ENCODE assay signal across 9 mouse cellular contexts in the genomic region with DNA sequence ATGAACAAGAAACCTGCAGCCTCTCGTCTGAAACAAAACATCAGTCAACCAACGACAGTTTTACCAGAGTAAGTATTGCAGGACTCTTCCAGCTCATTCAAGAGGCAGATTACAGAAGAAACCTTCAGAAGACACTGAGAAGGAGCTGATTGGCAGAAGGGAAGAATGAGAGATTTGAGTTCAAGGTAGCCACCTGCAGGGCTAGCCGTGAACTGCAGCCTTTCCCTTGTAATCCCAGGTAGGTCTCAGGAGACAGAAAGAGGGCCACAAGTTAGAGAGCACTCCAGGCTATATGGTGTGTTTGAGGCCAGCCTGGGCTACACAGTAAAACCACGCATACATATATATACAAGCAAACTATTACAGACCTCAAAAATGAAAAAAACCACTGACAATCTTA. TPM values are rescaled to one million over a fixed set of nuclear protein-coding genes. Genes with fewer than 3 reads are reported as not detected.
DNase-seq lines count a peak whose midpoint lies in the region; ATAC-seq lines count a peak whose summit lies in the region.
"Had no signal": no experiment of that assay in that cellular context is flagged by ENCODE, and none has a peak within 500 bp of the region (broad histone marks: within the 10 kb centered on the region; RNA-seq: fewer than 3 reads in every experiment).

No protein-coding gene starts in this region.

- H3K4me3 ChIP-seq in liver, embryonic 12.5 days, result no peak overlapping the region
- H3K4me3 ChIP-seq: midbrain, embryonic 12.5 days had no signal

- H3K9ac ChIP-seq in liver, embryonic 12.5 days, result no peak overlapping the region
- H3K9ac ChIP-seq: midbrain, embryonic 12.5 days had no signal

- H3K36me3 ChIP-seq in liver, embryonic 12.5 days, result no peaks in the 10 kb centered on the region
- H3K36me3 ChIP-seq: midbrain, embryonic 12.5 days had no signal

- no peaks in the 10 kb centered on the region for H3K27me3 ChIP-seq in liver, embryonic 12.5 days (replicated peaks)
- H3K27me3 ChIP-seq: midbrain, embryonic 12.5 days had no signal

- H3K9me3 ChIP-seq in liver, embryonic 12.5 days (replicated peaks), result peaks cover 7% of the 10 kb centered on the region; the same call in 1 of the 2 replicates
- H3K9me3 ChIP-seq: midbrain, embryonic 12.5 days had no signal

- H3K4me1 ChIP-seq in liver, embryonic 12.5 days, result no peaks in the 10 kb centered on the region

- WGBS in liver, embryonic 12.5 days (ENCODE audit: insufficient replicate concordance), result 52% methylated on average over 4 of the region's 4 CpGs

- no peak for ATAC-seq in CD4-positive, CD25-positive, alpha-beta regulatory T cell, adult 4 months
- no peak for ATAC-seq in liver, embryonic 12.5 days

- H3K27ac ChIP-seq in liver, embryonic 12.5 days, result no peak overlapping the region
- H3K27ac ChIP-seq: midbrain, embryonic 12.5 days had no signal

- peak; percentile 22 for DNase-seq in CD4-positive, CD25-positive, alpha-beta regulatory T cell, adult 2 months (ENCODE audit: low read depth, low spot score)
- peak; percentile 14 for DNase-seq in liver
- peak; percentile 57 for DNase-seq in embryo, embryonic 10.5 days (ENCODE audit: low spot score)
- DNase-seq in layer of hippocampus, adult 8-10 months (ENCODE audit: low spot score in 2 of 2), result peak; percentile 13 to 59
- peak; percentile 80 for DNase-seq in lung, postnatal 36 days
- peak; percentile 67 for DNase-seq in thymus, postnatal 0 days (ENCODE audit: low spot score)

- no peak overlapping the region for H3K4me2 ChIP-seq in liver, embryonic 12.5 days
- H3K4me2 ChIP-seq: midbrain, embryonic 12.5 days had no signal

RNA-seq across cellular contexts. Expression of a gene that starts 49.2 kb away (rescaled TPM):
- not detected for polyA plus RNA-seq in CD4-positive, CD25-positive, alpha-beta regulatory T cell, adult 4 months (2017; shearing (Covaris generic))
- polyA plus RNA-seq in liver, embryonic 12.5 days (2016; fragmentation: Nextera tagmentation; extraction: Ambion mirVana), result 8.8 and 9.0 TPM in 2 replicates
- total RNA-seq in layer of hippocampus, adult 8-10 months (2022), result 1 to 10 TPM; 5.2 to 5.8 (median 5.4) TPM
- 3.4 and 4.9 TPM in 2 replicates for polyA plus RNA-seq in thymus, postnatal 0 days (2015; fragmentation: Nextera tagmentation; extraction: Ambion mirVana)

Comparison
In these comparisons a context has a peak if more than half of its experiments do, and no peak if none do; other contexts are left out.
1. DNase-seq: peak in every context shown above with its lines; median percentile 80 in lung, postnatal 36 days; 67 in thymus, postnatal 0 days; 57 in embryo, embryonic 10.5 days; 36 in layer of hippocampus, adult 8-10 months; 22 in CD4-positive, CD25-positive, alpha-beta regulatory T cell, adult 2 months; 14 in liver.